ENCODE assay signal across 8 mouse cellular contexts in genomic region chr8:11007581-11008378, GRCm38 (mm10). TPM values are rescaled to one million over a fixed set of nuclear protein-coding genes. Genes with fewer than 3 reads are reported as not detected.
DNase-seq lines count a peak whose midpoint lies in the region; ATAC-seq lines count a peak whose summit lies in the region.

No protein-coding gene starts in this region.

- H3K4me1 ChIP-seq in forebrain, embryonic 11.5 days (replicated peaks; ENCODE audit: control insufficient read depth, insufficient read depth, low read length), result peaks cover 30% of the 10 kb centered on the region

- H3K27ac ChIP-seq in forebrain, embryonic 11.5 days (ENCODE audit: low read depth, low read length), result peak overlapping the region; percentile 83

- peak; percentile 49 to 77 for DNase-seq in heart, adult 18-20 months
- no peak for DNase-seq in heart, adult 8-10 months (ENCODE audit: low spot score)
- DNase-seq in c-Kit-negative CD71-positive TER-119-positive erythroid progenitor cells, embryonic 14.5 days (ENCODE audit: low read depth, low spot score), result peak; percentile 55
- DNase-seq in forebrain, embryonic 11.5 days (ENCODE audit: low spot score), result peak; percentile 81
- DNase-seq in heart, postnatal 4 days, result peak; percentile 53
- peak; percentile 40 to 65 for DNase-seq in layer of hippocampus, postnatal 25 days (ENCODE audit: extremely low spot score in 1 of 2, low spot score in 1 of 2)
- peak; percentile 62 for DNase-seq in mesoderm, embryonic 11.5 days (ENCODE audit: low read depth, low spot score)
- peak; percentile 49 to 61 for DNase-seq in spleen, adult 18-20 months

- peak overlapping the region; percentile 86 for H3K9ac ChIP-seq in forebrain, embryonic 11.5 days (ENCODE audit: low read length)

- ATAC-seq in forebrain, embryonic 11.5 days (replicated peaks; ENCODE audit: low FRiP score), result no peak

- under 1% methylated on average over 88 of the region's 88 CpGs for WGBS in forebrain, embryonic 11.5 days

- no peaks in the 10 kb centered on the region for H3K36me3 ChIP-seq in forebrain, embryonic 11.5 days (ENCODE audit: control insufficient read depth, insufficient read depth, low read length)

- no peaks in the 10 kb centered on the region for H3K9me3 ChIP-seq in forebrain, embryonic 11.5 days (ENCODE audit: control insufficient read depth, low read length)

- no peaks in the 10 kb centered on the region; the same call in 1 of the 2 replicates for H3K27me3 ChIP-seq in forebrain, embryonic 11.5 days (ENCODE audit: control insufficient read depth, insufficient read depth, low read length)

- peak overlapping the region; percentile 66 for H3K4me2 ChIP-seq in forebrain, embryonic 11.5 days (ENCODE audit: low read depth, low read length, severe bottlenecking)

- peak overlapping the region; percentile 78 for H3K4me3 ChIP-seq in forebrain, embryonic 11.5 days (ENCODE audit: low read depth, low read length)

RNA-seq across cellular contexts. Expression of gene Irs2, which starts 0.5 kb away (rescaled TPM):
- 10 to 100 TPM; 17.8 to 18.5 TPM for total RNA-seq in heart, adult 18-20 months (2021)
- total RNA-seq in heart, adult 8-10 months (2022), result 10 to 100 TPM in 1 of 4 experiments, 1 to 10 TPM in 3; 4.7 to 13.0 (median 6.8) TPM
- polyA plus RNA-seq in forebrain, embryonic 11.5 days (2014; fragmentation: Nextera tagmentation; extraction: Ambion mirVana), result 6.6 and 7.7 TPM in 2 replicates
- 10 to 100 TPM; 39.5 to 47.6 TPM for total RNA-seq in heart, postnatal 4 days (2021)
- total RNA-seq in layer of hippocampus, postnatal 25 days (2021), result 10 to 100 TPM; 60.7 to 69.3 TPM
